Mouse (Mus musculus): Measurements from ENCODE around the gene Cnfn. TPM values are rescaled to one million over a fixed set of nuclear protein-coding genes. Genes with fewer than 3 reads are reported as not detected.

The Cnfn gene
- total RNA-seq, 1 experiment from 2014 or later = not detected

- no peak for ATAC-seq (ENCODE audit: extremely low read depth, insufficient number of reproducible peaks, low FRiP score, poor library complexity, severe bottlenecking)
Observed at GRCm38 (mm10) chr7:25391856-25392453, 22.4 kb upstream of the Cnfn start.

GRCm38 (mm10) chr7:25390986-25391385, 21.5 kb upstream of the Cnfn start:
- no peak for ATAC-seq (ENCODE audit: extremely low read depth, insufficient number of reproducible peaks, low FRiP score, poor library complexity, severe bottlenecking)

- no peak for ATAC-seq (ENCODE audit: extremely low read depth, insufficient number of reproducible peaks, low FRiP score, poor library complexity, severe bottlenecking)
Observed at GRCm38 (mm10) chr7:25390054-25390770, 20.7 kb upstream of the Cnfn start.

GRCm38 (mm10) chr7:25388916-25389315, 19.4 kb upstream of the Cnfn start:
- no peak for ATAC-seq (ENCODE audit: extremely low read depth, insufficient number of reproducible peaks, low FRiP score, poor library complexity, severe bottlenecking)

GRCm38 (mm10) chr7:25387811-25388440, 18.4 kb upstream of the Cnfn start:
- no peak for ATAC-seq (ENCODE audit: extremely low read depth, insufficient number of reproducible peaks, low FRiP score, poor library complexity, severe bottlenecking)

GRCm38 (mm10) chr7:25385850-25386555, 16.5 kb upstream of the Cnfn start:
- ATAC-seq (ENCODE audit: extremely low read depth, insufficient number of reproducible peaks, low FRiP score, poor library complexity, severe bottlenecking) = peak; percentile 80

- ATAC-seq (ENCODE audit: extremely low read depth, insufficient number of reproducible peaks, low FRiP score, poor library complexity, severe bottlenecking) = no peak
Observed at GRCm38 (mm10) chr7:25385259-25385658, 15.7 kb upstream of the Cnfn start.

- ATAC-seq (ENCODE audit: extremely low read depth, insufficient number of reproducible peaks, low FRiP score, poor library complexity, severe bottlenecking) = no peak
Observed at GRCm38 (mm10) chr7:25384818-25385217, 15.3 kb upstream of the Cnfn start.

- ATAC-seq (ENCODE audit: extremely low read depth, insufficient number of reproducible peaks, low FRiP score, poor library complexity, severe bottlenecking) = no peak
Observed at GRCm38 (mm10) chr7:25384318-25384717, 14.8 kb upstream of the Cnfn start.

GRCm38 (mm10) chr7:25383891-25384290, 14.4 kb upstream of the Cnfn start:
- no peak for ATAC-seq (ENCODE audit: extremely low read depth, insufficient number of reproducible peaks, low FRiP score, poor library complexity, severe bottlenecking)

- no peak for ATAC-seq (ENCODE audit: extremely low read depth, insufficient number of reproducible peaks, low FRiP score, poor library complexity, severe bottlenecking)
Observed at GRCm38 (mm10) chr7:25383385-25383784, 13.9 kb upstream of the Cnfn start.

GRCm38 (mm10) chr7:25382541-25382940, 13.0 kb upstream of the Cnfn start:
- no peak for ATAC-seq (ENCODE audit: extremely low read depth, insufficient number of reproducible peaks, low FRiP score, poor library complexity, severe bottlenecking)

GRCm38 (mm10) chr7:25381284-25381680, 11.8 kb upstream of the Cnfn start:
- no peak for ATAC-seq (ENCODE audit: extremely low read depth, insufficient number of reproducible peaks, low FRiP score, poor library complexity, severe bottlenecking)

- ATAC-seq (ENCODE audit: extremely low read depth, insufficient number of reproducible peaks, low FRiP score, poor library complexity, severe bottlenecking) = no peak
Observed at GRCm38 (mm10) chr7:25380392-25381283, 11.1 kb upstream of the Cnfn start.

GRCm38 (mm10) chr7:25379551-25380351, 10.2 kb upstream of the Cnfn start:
- ATAC-seq (ENCODE audit: extremely low read depth, insufficient number of reproducible peaks, low FRiP score, poor library complexity, severe bottlenecking) = peak; percentile 52

GRCm38 (mm10) chr7:25378181-25379100, 8.9 kb upstream of the Cnfn start:
- no peak for ATAC-seq (ENCODE audit: extremely low read depth, insufficient number of reproducible peaks, low FRiP score, poor library complexity, severe bottlenecking)

- ATAC-seq (ENCODE audit: extremely low read depth, insufficient number of reproducible peaks, low FRiP score, poor library complexity, severe bottlenecking) = no peak
Observed at GRCm38 (mm10) chr7:25377100-25377700, 7.7 kb upstream of the Cnfn start.
